Mouse (Mus musculus) intestine, embryonic 15.5 days (tissue): ENCODE measurements around the gene Ltk. TPM values are rescaled to one million over a fixed set of nuclear protein-coding genes. Genes with fewer than 3 reads are reported as not detected.

Source experiments
- ATAC-seq: fragments of 200-750 bp; cut with Nextera tagmentation; 2 replicates; pipeline ENCODE4 v1.8.0; 2017; ENCODE audit warnings: moderate TSS enrichment, moderate library complexity
- H3K27ac ChIP-seq: fragments of 300-500 bp; sonication (generic); 2 replicates; pipeline ENCODE4 v1.5.1; 2015; ENCODE audit warnings: mild to moderate bottlenecking, inconsistent platforms
- H3K27me3 ChIP-seq: fragments of 300-500 bp; sonication (generic); replicated peaks from 2 replicates; pipeline ENCODE4 v1.6.1; 2015; ENCODE audit warnings: inconsistent platforms
- H3K36me3 ChIP-seq: fragments of 300-500 bp; sonication (generic); 2 replicates; pipeline ENCODE4 v1.6.1; 2015; ENCODE audit warnings: inconsistent platforms
- H3K4me1 ChIP-seq: fragments of 300-500 bp; sonication (generic); replicated peaks from 2 replicates; pipeline ENCODE4 v1.6.1; 2015; ENCODE audit warnings: inconsistent platforms
- H3K4me2 ChIP-seq: fragments of 300-500 bp; sonication (generic); replicated peaks from 2 replicates; pipeline ENCODE4 v1.6.1; 2015; ENCODE audit warnings: mild to moderate bottlenecking, inconsistent platforms
- H3K4me3 ChIP-seq: fragments of 300-500 bp; sonication (generic); replicated peaks from 2 replicates; pipeline ENCODE4 v1.5.1; 2015; ENCODE audit warnings: inconsistent platforms
- H3K9ac ChIP-seq: fragments of 300-500 bp; sonication (generic); 2 replicates; pipeline ENCODE4 v1.6.1; 2015; ENCODE audit warnings: inconsistent platforms
- H3K9me3 ChIP-seq: fragments of 300-500 bp; sonication (generic); 2 replicates; pipeline ENCODE4 v1.6.1; 2016; ENCODE audit warnings: inconsistent platforms
- WGBS: fragments of 180-500 bp; shearing (Covaris S2); methylation state at CpG from one replicate; pipeline ENCODE4 v1.1.7; 2015; 5-methylcytosine and 5-hydroxymethylcytosine counted together
- polyA plus RNA-seq: library from polyadenylated mRNA; unstranded; fragments of >200 nt; fragmentation: Nextera tagmentation; extraction: Ambion mirVana; gene quantifications from 2 replicates; pipeline ENCODE4 v1.2.1, GENCODE M21; 2015

The Ltk gene
- polyA plus RNA-seq, 1 experiment from 2014 or later = 0.87 TPM

- H3K27me3 ChIP-seq = peaks cover 43% of the 10 kb centered on the region
- no peaks in the 10 kb centered on the region for H3K36me3 ChIP-seq
- peak overlapping the region; percentile 65 for H3K4me3 ChIP-seq
- peak overlapping the region; percentile 99 for H3K4me2 ChIP-seq
- no peaks in the 10 kb centered on the region for H3K9me3 ChIP-seq
- peaks cover 16% of the 10 kb centered on the region for H3K4me1 ChIP-seq
- peak overlapping the region; percentile 63 for H3K9ac ChIP-seq
- peak; percentile 68 for ATAC-seq
- H3K27ac ChIP-seq = no peak overlapping the region
- WGBS = 2% methylated on average over 28 of the region's 31 CpGs
Observed at GRCm38 (mm10) chr2:119757601-119758100, 2.6 kb downstream of the Ltk start.

GRCm38 (mm10) chr2:119749260-119749659, 11.0 kb downstream of the Ltk start:
- Histone ChIP-seq H3K27me3 (peaks cover 3% of the 10 kb centered on the region; the same call in 1 of the 2 replicates), H3K36me3 (no peaks in the 10 kb centered on the region), H3K27ac (no peak overlapping the region), H3K4me1 (peaks cover 3% of the 10 kb centered on the region), H3K9ac (no peak overlapping the region), H3K4me2 (no peak overlapping the region), H3K4me3 (no peak overlapping the region), H3K9me3 (no peaks in the 10 kb centered on the region)
- ATAC-seq = no peak
- WGBS = 75% methylated on average over 13 of the region's 13 CpGs

GRCm38 (mm10) chr2:119747554-119747953, 12.7 kb downstream of the Ltk start:
- no peak overlapping the region for H3K9ac ChIP-seq
- H3K4me2 ChIP-seq = no peak overlapping the region
- 78% methylated on average over 7 of the region's 7 CpGs for WGBS
- H3K36me3 ChIP-seq = no peaks in the 10 kb centered on the region
- H3K4me3 ChIP-seq = no peak overlapping the region
- no peak for ATAC-seq
- H3K4me1 ChIP-seq = peaks cover 15% of the 10 kb centered on the region
- H3K27me3 ChIP-seq = peaks cover 16% of the 10 kb centered on the region
- H3K27ac ChIP-seq = no peak overlapping the region
- H3K9me3 ChIP-seq = no peaks in the 10 kb centered on the region

- Histone ChIP-seq H3K27me3 (peaks cover 19% of the 10 kb centered on the region), H3K4me3 (no peak overlapping the region), H3K9me3 (no peaks in the 10 kb centered on the region), H3K27ac (peak overlapping the region; percentile 83; the same call in 1 of the 2 replicates), H3K4me2 (peak overlapping the region; percentile 100), H3K9ac (no peak overlapping the region), H3K4me1 (peaks cover 24% of the 10 kb centered on the region), H3K36me3 (no peaks in the 10 kb centered on the region)
- ATAC-seq = no peak
- 7% methylated on average over 1 of the region's 1 CpGs for WGBS
Observed at GRCm38 (mm10) chr2:119745281-119745680, 14.9 kb downstream of the Ltk start.

GRCm38 (mm10) chr2:119744163-119745111, 15.8 kb downstream of the Ltk start:
- H3K9me3 ChIP-seq = no peaks in the 10 kb centered on the region
- peak; percentile 86 for ATAC-seq
- H3K27me3 ChIP-seq = peaks cover 19% of the 10 kb centered on the region
- peak overlapping the region; percentile 74 for H3K4me3 ChIP-seq
- H3K27ac ChIP-seq = peak overlapping the region; percentile 83
- no peak overlapping the region for H3K9ac ChIP-seq
- WGBS = 8% methylated on average over 46 of the region's 46 CpGs
- no peaks in the 10 kb centered on the region for H3K36me3 ChIP-seq
- peak overlapping the region; percentile 100 for H3K4me2 ChIP-seq
- peaks cover 24% of the 10 kb centered on the region for H3K4me1 ChIP-seq

GRCm38 (mm10) chr2:119743808-119744162, 16.4 kb downstream of the Ltk start:
- WGBS = 6% methylated on average over 22 of the region's 22 CpGs
- Histone ChIP-seq H3K36me3 (no peaks in the 10 kb centered on the region), H3K9ac (0 out of 2 replicates have a peak overlapping the region, but pooled peaks have one; percentile 64), H3K4me2 (peak overlapping the region; percentile 100), H3K9me3 (no peaks in the 10 kb centered on the region), H3K27ac (peak overlapping the region; percentile 83), H3K4me1 (peaks cover 24% of the 10 kb centered on the region), H3K27me3 (peaks cover 16% of the 10 kb centered on the region), H3K4me3 (peak overlapping the region; percentile 74)
- peak; percentile 15 for ATAC-seq

- H3K9ac ChIP-seq = peak overlapping the region; percentile 64
- H3K27me3 ChIP-seq = peaks cover 16% of the 10 kb centered on the region
- peak overlapping the region; percentile 100 for H3K4me2 ChIP-seq
- no peaks in the 10 kb centered on the region for H3K9me3 ChIP-seq
- H3K4me3 ChIP-seq = peak overlapping the region; percentile 74
- H3K4me1 ChIP-seq = peaks cover 24% of the 10 kb centered on the region
- no peak for ATAC-seq
- H3K27ac ChIP-seq = peak overlapping the region; percentile 83
- H3K36me3 ChIP-seq = no peaks in the 10 kb centered on the region
- 8% methylated on average over 31 of the region's 31 CpGs for WGBS
Observed at GRCm38 (mm10) chr2:119743176-119743807, 16.9 kb downstream of the Ltk start.

GRCm38 (mm10) chr2:119742461-119743175, 17.6 kb downstream of the Ltk start:
- peak overlapping the region; percentile 64 for H3K9ac ChIP-seq
- H3K4me3 ChIP-seq = peak overlapping the region; percentile 74
- H3K27ac ChIP-seq = peak overlapping the region; percentile 88
- peaks cover 24% of the 10 kb centered on the region for H3K4me1 ChIP-seq
- ATAC-seq = peak; percentile 10; the same call in 1 of the 2 replicates
- H3K27me3 ChIP-seq = peaks cover 16% of the 10 kb centered on the region
- under 1% methylated on average over 69 of the region's 70 CpGs for WGBS
- no peaks in the 10 kb centered on the region for H3K36me3 ChIP-seq
- H3K9me3 ChIP-seq = no peaks in the 10 kb centered on the region
- peak overlapping the region; percentile 100 for H3K4me2 ChIP-seq

GRCm38 (mm10) chr2:119741581-119742411, 18.4 kb downstream of the Ltk start, which contains the start of gene Itpka:
Gene Itpka, plus strand, starts transcription at chr2:119742337.
- peak; percentile 74 for ATAC-seq
- H3K4me3 ChIP-seq = peak within 1 kb of the TSS; percentile 74
- peak within 1 kb of the TSS; percentile 64 for H3K9ac ChIP-seq
- H3K27me3 ChIP-seq = peaks cover 18% of the 10 kb centered on the region
- H3K4me2 ChIP-seq = peak within 1 kb of the TSS; percentile 100
- no peaks in the 10 kb centered on the region for H3K36me3 ChIP-seq
- peaks cover 24% of the 10 kb centered on the region for H3K4me1 ChIP-seq
- no peaks in the 10 kb centered on the region for H3K9me3 ChIP-seq
- H3K27ac ChIP-seq = peak within 1 kb of the TSS; percentile 88
- WGBS = under 1% methylated on average over 49 of the region's 53 CpGs

- WGBS = 30% methylated on average over 2 of the region's 2 CpGs
- Histone ChIP-seq H3K9me3 (no peaks in the 10 kb centered on the region), H3K4me3 (no peak overlapping the region), H3K4me2 (peak overlapping the region; percentile 100; the same call in 1 of the 2 replicates), H3K27me3 (peaks cover 18% of the 10 kb centered on the region), H3K9ac (no peak overlapping the region), H3K36me3 (no peaks in the 10 kb centered on the region), H3K27ac (no peak overlapping the region), H3K4me1 (peaks cover 24% of the 10 kb centered on the region)
- no peak for ATAC-seq
Observed at GRCm38 (mm10) chr2:119740567-119740966, 19.7 kb downstream of the Ltk start.

- Histone ChIP-seq H3K27ac (no peak overlapping the region), H3K36me3 (peaks cover 9% of the 10 kb centered on the region; the same call in 1 of the 2 replicates), H3K9ac (no peak overlapping the region), H3K27me3 (0 out of 2 replicates have a peak, but pooled peaks cover 3% of the 10 kb centered on the region), H3K4me3 (no peak overlapping the region), H3K4me2 (no peak overlapping the region), H3K9me3 (no peaks in the 10 kb centered on the region), H3K4me1 (peaks cover 8% of the 10 kb centered on the region; the same call in 1 of the 2 replicates)
- WGBS = 28% methylated on average over 12 of the region's 12 CpGs
- no peak for ATAC-seq
Observed at GRCm38 (mm10) chr2:119737124-119737523, 23.1 kb downstream of the Ltk start.
